Mouse (Mus musculus) bone marrow, adult 2 months (tissue): ENCODE measurements at regions not wholly inside any gene's neighbourhood (a gene's known extent, or its start where the extent isn't known, plus 50 kb on each side); places are given as distances from the start of the nearest gene placed in this dataset.

Experiments
- H3K27ac ChIP-seq: fragments of 200-500 bp; 2 replicates; pipeline ENCODE4 v1.5.1; 2012; ENCODE audit warnings: low read depth, mild to moderate bottlenecking, control low read depth, inconsistent platforms, low read length; ENCODE audit not compliant: control insufficient read depth, poor library complexity, insufficient read depth
- H3K4me1 ChIP-seq: fragments of 200-500 bp; 2 replicates; pipeline ENCODE4 v1.6.1; 2011; ENCODE audit warnings: low read length; ENCODE audit not compliant: control insufficient read depth, insufficient read depth
- H3K4me3 ChIP-seq: fragments of 200-500 bp; replicated peaks from 2 replicates; pipeline ENCODE3; 2011; ENCODE audit warnings: mild to moderate bottlenecking, low read depth, low read length, control low read depth; ENCODE audit not compliant: control insufficient read depth
- CTCF ChIP-seq: fragments of 200-500 bp; IDR thresholded peaks from 2 replicates; pipeline ENCODE4 v1.5.1; 2011; ENCODE audit warnings: low read length, control low read depth; ENCODE audit not compliant: control insufficient read depth, insufficient read depth
- POLR2A ChIP-seq: fragments of 200-500 bp; IDR thresholded peaks from 2 replicates; pipeline ENCODE4 v1.6.1; 2011; ENCODE audit warnings: low read depth, mild to moderate bottlenecking, control low read depth, low read length, borderline replicate concordance; ENCODE audit not compliant: control insufficient read depth
- WGBS: fragments of 180-500 bp; shearing (Covaris S2); methylation state at CpG from one replicate; pipeline ENCODE4 v1.1.7; 2018; 5-methylcytosine and 5-hydroxymethylcytosine counted together

GRCm38 (mm10) chr1:152281201-152281600 is 105.3 kb downstream of the Tsen15 start:
- Histone ChIP-seq H3K4me3 (no peak overlapping the region), H3K27ac (no peak overlapping the region), H3K4me1 (no peaks in the 10 kb centered on the region)
- TF ChIP-seq CTCF (no peak), POLR2A (no peak)
- WGBS = 88% methylated on average over 8 of the region's 8 CpGs

GRCm38 (mm10) chr1:152280014-152280413 is 106.5 kb downstream of the Tsen15 start:
- no peak overlapping the region for H3K4me3 ChIP-seq
- TF ChIP-seq POLR2A (no peak), CTCF (peak; percentile 44; the same call in 1 of the 2 replicates)
- no peak overlapping the region for H3K27ac ChIP-seq
- 39% methylated on average over 1 of the region's 1 CpGs for WGBS
- no peaks in the 10 kb centered on the region for H3K4me1 ChIP-seq

GRCm38 (mm10) chr1:152275011-152275410 is 111.5 kb downstream of the Tsen15 start:
- H3K4me1 ChIP-seq = no peaks in the 10 kb centered on the region
- no peak for TF ChIP-seq POLR2A
- no peak for TF ChIP-seq CTCF
- no peak overlapping the region for H3K4me3 ChIP-seq
- H3K27ac ChIP-seq = no peak overlapping the region
- WGBS = 90% methylated on average over 24 of the region's 24 CpGs

- TF ChIP-seq POLR2A (no peak), CTCF (no peak)
- 77% methylated on average over 1 of the region's 1 CpGs for WGBS
- no peak overlapping the region for H3K4me3 ChIP-seq
- no peak overlapping the region for H3K27ac ChIP-seq
- no peaks in the 10 kb centered on the region; the same call in 1 of the 2 replicates for H3K4me1 ChIP-seq
Measured at GRCm38 (mm10) chr1:152273430-152273829, 113.1 kb downstream of the Tsen15 start.

GRCm38 (mm10) chr1:152269936-152270702 is 116.4 kb downstream of the Tsen15 start:
- Histone ChIP-seq H3K27ac (no peak overlapping the region), H3K4me1 (no peaks in the 10 kb centered on the region; the same call in 1 of the 2 replicates), H3K4me3 (no peak overlapping the region)
- WGBS = 79% methylated on average over 10 of the region's 10 CpGs
- TF ChIP-seq CTCF = no peak
- TF ChIP-seq POLR2A = no peak

GRCm38 (mm10) chr1:152266390-152266789 is 120.1 kb downstream of the Tsen15 start:
- H3K4me3 ChIP-seq = no peak overlapping the region
- TF ChIP-seq POLR2A = no peak
- TF ChIP-seq CTCF = no peak
- no peaks in the 10 kb centered on the region; the same call in none of the 2 replicates for H3K4me1 ChIP-seq
- H3K27ac ChIP-seq = no peak overlapping the region

- Histone ChIP-seq H3K4me3 (no peak overlapping the region), H3K27ac (no peak overlapping the region), H3K4me1 (no peaks in the 10 kb centered on the region; the same call in none of the 2 replicates)
- WGBS = 83% methylated on average over 6 of the region's 6 CpGs
- no peak for TF ChIP-seq POLR2A
Measured at GRCm38 (mm10) chr1:152264981-152265380, 121.5 kb downstream of the Tsen15 start.

GRCm38 (mm10) chr1:152261472-152261871 is 125.0 kb downstream of the Tsen15 start:
- Histone ChIP-seq H3K4me1 (no peaks in the 10 kb centered on the region; the same call in 1 of the 2 replicates), H3K4me3 (no peak overlapping the region), H3K27ac (no peak overlapping the region)
- 60% methylated on average over 4 of the region's 4 CpGs for WGBS
- TF ChIP-seq CTCF (no peak), POLR2A (no peak)
